In the genomic region with DNA sequence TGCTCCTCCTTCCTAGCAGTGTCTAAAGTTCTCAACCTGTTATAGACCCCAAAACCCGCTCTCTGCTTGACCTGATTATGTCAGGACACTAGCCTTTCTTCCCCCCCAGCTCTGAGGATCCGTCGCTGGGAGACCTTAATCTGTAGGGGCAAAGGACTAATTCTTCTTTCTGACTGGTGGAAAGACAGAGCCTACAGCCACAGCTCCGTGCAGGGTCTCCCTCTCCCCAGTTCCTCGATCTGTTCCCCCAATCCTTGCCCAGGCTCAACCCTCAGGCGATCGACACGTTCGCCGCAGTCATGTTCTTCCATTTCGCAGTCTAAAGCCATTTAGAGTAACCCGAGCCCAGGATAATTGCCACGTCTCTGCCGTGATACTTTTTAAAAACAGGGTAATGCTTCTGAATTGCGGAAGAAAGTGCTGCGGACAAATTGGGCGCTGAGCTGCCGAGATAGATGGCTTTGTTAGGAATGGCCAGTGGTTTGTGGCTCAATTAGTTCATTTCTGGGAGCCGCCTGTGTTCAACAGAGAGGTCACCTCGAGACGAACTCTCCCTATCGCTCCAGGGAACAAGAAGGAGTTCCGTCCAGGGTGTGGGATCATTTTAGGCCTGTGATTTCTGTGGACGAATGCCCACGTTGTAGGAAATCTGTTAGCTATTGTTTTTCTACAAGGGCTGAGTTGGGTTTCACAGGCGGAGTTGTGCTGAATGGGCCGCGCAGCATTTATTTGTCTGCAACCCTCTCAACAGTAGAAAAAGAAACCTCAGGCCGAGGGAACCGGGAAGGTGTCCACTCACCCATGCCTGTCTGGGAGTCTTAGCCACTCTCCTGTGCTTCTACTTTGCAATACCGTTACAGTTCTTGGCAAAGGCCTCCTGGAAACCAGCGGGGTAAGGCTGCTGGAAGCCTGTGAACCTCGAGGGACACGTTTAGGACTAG, we compare ENCODE assay signal across 8 mouse cellular contexts. TPM values are rescaled to one million over a fixed set of nuclear protein-coding genes. Genes with fewer than 3 reads are reported as not detected.
DNase-seq lines count a peak whose midpoint lies in the region; ATAC-seq lines count a peak whose summit lies in the region.

No protein-coding gene starts in this region.

- peak overlapping the region; percentile 63 for H3K4me3 ChIP-seq in heart, embryonic 12.5 days
- peak overlapping the region; percentile 77 for H3K4me3 ChIP-seq in brown adipose tissue, adult 24 weeks (ENCODE audit: insufficient read depth, low read depth, low read length)
- peak overlapping the region; percentile 62 for H3K4me3 ChIP-seq in hindbrain, embryonic 10.5 days
- H3K4me3 ChIP-seq in liver, embryonic 16.5 days (ENCODE audit: low read depth, low read length) = peak overlapping the region; percentile 56

- peak overlapping the region; percentile 92 for H3K4me2 ChIP-seq in heart, embryonic 12.5 days
- peak overlapping the region; percentile 70 for H3K4me2 ChIP-seq in liver, embryonic 16.5 days (ENCODE audit: low read depth, low read length)

- no peak; the same call in 1 of the 2 replicates for ATAC-seq in heart, embryonic 12.5 days (ENCODE audit: insufficient number of reproducible peaks, low FRiP score)
- ATAC-seq in liver, embryonic 16.5 days (ENCODE audit: low read depth) = no peak
- ATAC-seq in granulocyte monocyte progenitor cell, adult 5-6 weeks (replicated peaks; ENCODE audit: poor library complexity, severe bottlenecking) = no peak
- no peak for ATAC-seq in erythroblast, adult 5-6 weeks (replicated peaks; ENCODE audit: low FRiP score, poor library complexity, severe bottlenecking)

- intact Hi-C loops in heart, postnatal 36 days (cut with DNase I) = no loop called here

- H3K4me1 ChIP-seq in heart, embryonic 12.5 days (replicated peaks) = peaks cover 16% of the 10 kb centered on the region
- no peaks in the 10 kb centered on the region; the same call in 1 of the 2 replicates for H3K4me1 ChIP-seq in brown adipose tissue, adult 24 weeks (ENCODE audit: control insufficient read depth, insufficient read depth, insufficient read length, low read length)
- peaks cover 54% of the 10 kb centered on the region for H3K4me1 ChIP-seq in hindbrain, embryonic 10.5 days (replicated peaks)
- no peaks in the 10 kb centered on the region for H3K4me1 ChIP-seq in liver, embryonic 16.5 days (ENCODE audit: control insufficient read depth, low read depth, low read length)

- WGBS in heart, embryonic 12.5 days = 5% methylated on average over 34 of the region's 34 CpGs
- under 1% methylated on average over 34 of the region's 34 CpGs for WGBS in hindbrain, embryonic 10.5 days
- WGBS in liver, embryonic 16.5 days (ENCODE audit: insufficient replicate concordance) = 3% methylated on average over 34 of the region's 34 CpGs

- H3K9me3 ChIP-seq in heart, embryonic 12.5 days (replicated peaks) = no peaks in the 10 kb centered on the region
- H3K9me3 ChIP-seq in hindbrain, embryonic 10.5 days = no peaks in the 10 kb centered on the region
- no peaks in the 10 kb centered on the region for H3K9me3 ChIP-seq in liver, embryonic 16.5 days (replicated peaks; ENCODE audit: control insufficient read depth, low read length)

- H3K27ac ChIP-seq in heart, embryonic 12.5 days (ENCODE audit: poor library complexity, severe bottlenecking) = no peak overlapping the region
- peak overlapping the region; percentile 73 for H3K27ac ChIP-seq in brown adipose tissue, adult 24 weeks (replicated peaks; ENCODE audit: low read depth, low read length)
- H3K27ac ChIP-seq in hindbrain, embryonic 10.5 days = peak overlapping the region; percentile 83
- no peak overlapping the region for H3K27ac ChIP-seq in liver, embryonic 16.5 days (ENCODE audit: low read length)

- H3K36me3 ChIP-seq in heart, embryonic 12.5 days = no peaks in the 10 kb centered on the region
- H3K36me3 ChIP-seq in hindbrain, embryonic 10.5 days = no peaks in the 10 kb centered on the region
- H3K36me3 ChIP-seq in liver, embryonic 16.5 days (ENCODE audit: control insufficient read depth, insufficient read depth) = no peaks in the 10 kb centered on the region

- peaks cover 50% of the 10 kb centered on the region for H3K27me3 ChIP-seq in heart, embryonic 12.5 days (replicated peaks)
- peaks cover 99% of the 10 kb centered on the region for H3K27me3 ChIP-seq in hindbrain, embryonic 10.5 days (ENCODE audit: insufficient read depth, poor library complexity, severe bottlenecking)
- H3K27me3 ChIP-seq in liver, embryonic 16.5 days (ENCODE audit: control insufficient read depth, insufficient read depth, low read depth, low read length) = peaks cover 87% of the 10 kb centered on the region

- no peak for DNase-seq in heart, postnatal 36 days
- peak; percentile 53 for DNase-seq in hindbrain, embryonic 10.5 days (ENCODE audit: low spot score)
- DNase-seq in adrenal gland, postnatal 25 days = no peak

- H3K9ac ChIP-seq in heart, embryonic 12.5 days = peak overlapping the region; percentile 69
- H3K9ac ChIP-seq in liver, embryonic 16.5 days (ENCODE audit: low read depth, low read length) = no peak overlapping the region

RNA-seq across cellular contexts. Expression of a gene that starts 0.8 kb away (rescaled TPM):
- 0.45 and 0.67 TPM in 2 replicates for polyA plus RNA-seq in heart, embryonic 12.5 days (2016; fragmentation: Nextera tagmentation; extraction: Ambion mirVana)
- 1 to 10 TPM in 1 of 2 experiments, under 1 TPM in 1; 0.89 to 1.3 TPM for total RNA-seq in heart, postnatal 36 days (2021)
- 14.0 and 20.7 TPM in 2 replicates for polyA plus RNA-seq in brown adipose tissue, adult 24 weeks (2012; ENCODE audit: insufficient read depth, insufficient read length, missing spikeins)
- 21.1 and 33.5 TPM in 2 replicates for polyA plus RNA-seq in hindbrain, embryonic 10.5 days (2016; fragmentation: Nextera tagmentation; extraction: Ambion mirVana)
- 0.22 and 0.24 TPM in 2 replicates for polyA plus RNA-seq in liver, embryonic 16.5 days (2015; fragmentation: Nextera tagmentation; extraction: Ambion mirVana)
- not detected in 2 replicates for total RNA-seq in granulocyte monocyte progenitor cell, adult 5-6 weeks (2014; fragmentation: Nextera tagmentation)
- total RNA-seq in granulocyte monocyte progenitor cell, adult 5-6 weeks (2017) = 0.30 TPM in 1 of 2 replicates, not detected in the other
- total RNA-seq in erythroblast, adult 5-6 weeks (2015; ENCODE audit: low replicate concordance) = not detected in 2 replicates
- total RNA-seq in erythroblast, adult 5-6 weeks (2017; ENCODE audit: low replicate concordance) = not detected in 2 replicates
- 1.6 and 4.2 TPM in 2 replicates for total RNA-seq in adrenal gland, postnatal 25 days (2021)

Comparison
In these comparisons a context has a peak if more than half of its experiments do, and no peak if none do; other contexts are left out.
1. H3K27ac ChIP-seq: peak in brown adipose tissue, adult 24 weeks (single experiment) and hindbrain, embryonic 10.5 days (single experiment); none in heart, embryonic 12.5 days (single experiment) and liver, embryonic 16.5 days (single experiment).
2. Peak in every context shown above with its lines, with median percentiles within 50 percentile points of each other: H3K4me3 ChIP-seq.